In genomic region chr8:70907518-70907917, GRCm38 (mm10) we compare ENCODE assay signal across 1 mouse cellular context.
TF ChIP-seq lines count a peak whose summit lies in the region.

No protein-coding gene starts in this region.

TF ChIP-seq in MEL, 35 proteins besides CTCF, POLR2A, EP300 and RAD21:
- no peak for TF ChIP-seq MAZ (IDR thresholded peaks at IDR 0.05; ENCODE audit: low read depth, low read length)
- TF ChIP-seq MEF2A (IDR thresholded peaks at IDR 0.05; ENCODE audit: extremely low read depth, insufficient replicate concordance, low read depth, low read length, poor library complexity, severe bottlenecking): peak; percentile 70; the same call in 1 of the 2 replicates
- TF ChIP-seq GABPA (IDR thresholded peaks at IDR 0.05; ENCODE audit: low read depth, low read length): no peak
- TF ChIP-seq TCF12 (IDR thresholded peaks at IDR 0.05; ENCODE audit: low read depth, low read length): peak; percentile 40; the same call in 1 of the 2 replicates
- TF ChIP-seq BHLHE40 (IDR thresholded peaks at IDR 0.05; ENCODE audit: borderline replicate concordance, low read depth, low read length): peak; percentile 25; the same call in 1 of the 2 replicates
- no peak for TF ChIP-seq SIN3A (IDR thresholded peaks at IDR 0.05; ENCODE audit: low read length)
- no peak for TF ChIP-seq MXI1 (IDR thresholded peaks at IDR 0.05; ENCODE audit: low read depth, low read length)
- TF ChIP-seq NELFE (IDR thresholded peaks at IDR 0.05; ENCODE audit: low read depth, low read length): no peak
- TF ChIP-seq CHD2 (IDR thresholded peaks at IDR 0.05; ENCODE audit: low read length): no peak
- TF ChIP-seq TAL1 (IDR thresholded peaks at IDR 0.05; ENCODE audit: low read length): peak; percentile 30; the same call in 1 of the 2 replicates
- TF ChIP-seq POLR2AphosphoS5 (IDR thresholded peaks at IDR 0.05; ENCODE audit: borderline replicate concordance, low read depth, low read length): no peak
- peak; percentile 53; the same call in 1 of the 2 replicates for TF ChIP-seq MYC (IDR thresholded peaks at IDR 0.05; ENCODE audit: low read depth, low read length)
- no peak for TF ChIP-seq USF1 (IDR thresholded peaks at IDR 0.05; ENCODE audit: low read depth, low read length)
- peak; percentile 45; the same call in 1 of the 2 replicates for TF ChIP-seq GATA1 (IDR thresholded peaks at IDR 0.05; ENCODE audit: low read depth, low read length)
- TF ChIP-seq MAX (IDR thresholded peaks at IDR 0.05; ENCODE audit: low read length): no peak
